Mouse (Mus musculus): ENCODE data around the gene Srebf2.

Srebf2 gene

GRCm38 (mm10) chr15:82177743-82178290 is 30.8 kb downstream of the Srebf2 start:
- DNase-seq (ENCODE audit: low read depth in 2 of 2, low spot score in 2 of 2), result no peak

- no peak for DNase-seq (ENCODE audit: low read depth in 2 of 2, low spot score in 2 of 2)
Observed at GRCm38 (mm10) chr15:82181131-82181530, 34.1 kb downstream of the Srebf2 start.

GRCm38 (mm10) chr15:82182311-82182710 is 35.3 kb downstream of the Srebf2 start:
- no peak for DNase-seq (ENCODE audit: low read depth in 2 of 2, low spot score in 2 of 2)

GRCm38 (mm10) chr15:82183596-82183995 is 36.6 kb downstream of the Srebf2 start:
- DNase-seq (ENCODE audit: low read depth in 2 of 2, low spot score in 2 of 2), result no peak

- no peak for DNase-seq (ENCODE audit: low read depth in 2 of 2, low spot score in 2 of 2)
Observed at GRCm38 (mm10) chr15:82184183-82184582, 37.2 kb downstream of the Srebf2 start.

- DNase-seq (ENCODE audit: low read depth in 2 of 2, low spot score in 2 of 2), result no peak
Observed at GRCm38 (mm10) chr15:82184656-82185055, 37.7 kb downstream of the Srebf2 start.

- no peak for DNase-seq (ENCODE audit: low read depth in 2 of 2, low spot score in 2 of 2)
Observed at GRCm38 (mm10) chr15:82185062-82185783, 38.2 kb downstream of the Srebf2 start.

GRCm38 (mm10) chr15:82186131-82186530 is 39.1 kb downstream of the Srebf2 start:
- no peak for DNase-seq (ENCODE audit: low read depth in 2 of 2, low spot score in 2 of 2)

GRCm38 (mm10) chr15:82186931-82187330 is 40.0 kb downstream of the Srebf2 start:
- peak; percentile 57 to 69 for DNase-seq (ENCODE audit: low read depth in 2 of 2, low spot score in 2 of 2)

- no peak for DNase-seq (ENCODE audit: low read depth in 2 of 2, low spot score in 2 of 2)
Observed at GRCm38 (mm10) chr15:82187401-82187800, 40.4 kb downstream of the Srebf2 start.

- DNase-seq (ENCODE audit: low read depth in 2 of 2, low spot score in 2 of 2), result no peak
Observed at GRCm38 (mm10) chr15:82187924-82188323, 40.9 kb downstream of the Srebf2 start.

- DNase-seq (ENCODE audit: low read depth in 2 of 2, low spot score in 2 of 2), result peak; percentile 42 to 68
Observed at GRCm38 (mm10) chr15:82188481-82189240, 41.7 kb downstream of the Srebf2 start.

- no peak for DNase-seq (ENCODE audit: low read depth in 2 of 2, low spot score in 2 of 2)
Observed at GRCm38 (mm10) chr15:82192617-82193016, 45.6 kb downstream of the Srebf2 start.

GRCm38 (mm10) chr15:82196300-82196699 is 49.3 kb downstream of the Srebf2 start:
- no peak for DNase-seq (ENCODE audit: low read depth in 2 of 2, low spot score in 2 of 2)

- DNase-seq (ENCODE audit: low read depth in 2 of 2, low spot score in 2 of 2), result no peak
Observed at GRCm38 (mm10) chr15:82197246-82197750, 50.3 kb downstream of the Srebf2 start.

- no peak for DNase-seq (ENCODE audit: low read depth in 2 of 2, low spot score in 2 of 2)
Observed at GRCm38 (mm10) chr15:82197937-82198336, 51.0 kb downstream of the Srebf2 start.

- no peak for DNase-seq (ENCODE audit: low read depth in 2 of 2, low spot score in 2 of 2)
Observed at GRCm38 (mm10) chr15:82198342-82198741, 51.4 kb downstream of the Srebf2 start.

- no peak for DNase-seq (ENCODE audit: low read depth in 2 of 2, low spot score in 2 of 2)
Observed at GRCm38 (mm10) chr15:82199546-82199945, 52.6 kb downstream of the Srebf2 start.

- no peak for DNase-seq (ENCODE audit: low read depth in 2 of 2, low spot score in 2 of 2)
Observed at GRCm38 (mm10) chr15:82202086-82202485, 55.1 kb downstream of the Srebf2 start.

- DNase-seq (ENCODE audit: low read depth in 2 of 2, low spot score in 2 of 2), result no peak
Observed at GRCm38 (mm10) chr15:82203090-82203489, 56.1 kb downstream of the Srebf2 start.

GRCm38 (mm10) chr15:82203611-82204351 is 56.8 kb downstream of the Srebf2 start:
- no peak for DNase-seq (ENCODE audit: low read depth in 2 of 2, low spot score in 2 of 2)
